20 mouse cellular contexts compared by ENCODE assay signal in genomic region chr5:54049145-54049733, GRCm38 (mm10). TPM values are rescaled to one million over a fixed set of nuclear protein-coding genes. Genes with fewer than 3 reads are reported as not detected.
DNase-seq lines count a peak whose midpoint lies in the region; ATAC-seq and TF ChIP-seq lines count a peak whose summit lies in the region.
"Had no signal": no experiment of that assay in that cellular context is flagged by ENCODE, and none has a peak within 500 bp of the region (broad histone marks: within the 10 kb centered on the region; RNA-seq: fewer than 3 reads in every experiment).

No protein-coding gene starts in this region.

- no peak overlapping the region for H3K4me3 ChIP-seq in kidney, embryonic 15.5 days (replicated peaks)
- H3K4me3 ChIP-seq in kidney, adult 2 months (ENCODE audit: insufficient read depth, low read depth, low read length): no peak overlapping the region
- H3K4me3 ChIP-seq: embryonic facial prominence, embryonic 12.5 days; heart, embryonic 15.5 days; liver, embryonic 13.5 days; lung, embryonic 15.5 days; midbrain, embryonic 13.5 days had no signal

- no peaks in the 10 kb centered on the region for H3K9me3 ChIP-seq in kidney, embryonic 15.5 days (replicated peaks)
- H3K9me3 ChIP-seq: embryonic facial prominence, embryonic 12.5 days; heart, embryonic 15.5 days; liver, embryonic 13.5 days; lung, embryonic 15.5 days; midbrain, embryonic 13.5 days had no signal

- H3K36me3 ChIP-seq in kidney, embryonic 15.5 days: no peaks in the 10 kb centered on the region
- H3K36me3 ChIP-seq in kidney, adult 2 months (ENCODE audit: control insufficient read depth, insufficient read depth, low read length): no peaks in the 10 kb centered on the region
- H3K36me3 ChIP-seq: embryonic facial prominence, embryonic 12.5 days; heart, embryonic 15.5 days; liver, embryonic 13.5 days; midbrain, embryonic 13.5 days had no signal

- no peak for TF ChIP-seq POLR2A in kidney, adult 2 months (IDR thresholded peaks at IDR 0.05; ENCODE audit: low read depth, low read length)

- no peak overlapping the region for H3K4me2 ChIP-seq in kidney, embryonic 15.5 days
- H3K4me2 ChIP-seq: embryonic facial prominence, embryonic 12.5 days; heart, embryonic 15.5 days; liver, embryonic 13.5 days; lung, embryonic 15.5 days; midbrain, embryonic 13.5 days had no signal

- H3K27me3 ChIP-seq in kidney, embryonic 15.5 days: no peaks in the 10 kb centered on the region
- no peaks in the 10 kb centered on the region for H3K27me3 ChIP-seq in kidney, adult 2 months (replicated peaks; ENCODE audit: control insufficient read depth, insufficient read depth, low read length)
- H3K27me3 ChIP-seq: embryonic facial prominence, embryonic 12.5 days; heart, embryonic 15.5 days; liver, embryonic 13.5 days; lung, embryonic 15.5 days; midbrain, embryonic 13.5 days had no signal

- DNase-seq in kidney, adult 2 months: no peak
- peak; percentile 47 for DNase-seq in embryo, embryonic 10 days (ENCODE audit: low spot score)
- DNase-seq in embryo, embryonic 9.5 days (ENCODE audit: extremely low spot score): peak; percentile 3
- peak; percentile 24 for DNase-seq in retina, embryonic 14.5 days (ENCODE audit: low spot score)
- no peak for DNase-seq in heart, postnatal 36 days
- DNase-seq in lung, postnatal 36 days: no peak
- DNase-seq: adrenal gland, adult 8-10 months; cerebellum, postnatal 10 days; gastrocnemius, postnatal 25 days; layer of hippocampus, postnatal 36 days; liver, embryonic 13.5 days; right cerebral cortex, postnatal 4 days had no signal

- intact Hi-C loops in heart, postnatal 36 days (cut with DNase I): no loop called here

- peak; percentile 71 for ATAC-seq in kidney, embryonic 15.5 days (replicated peaks; ENCODE audit: low FRiP score)
- ATAC-seq: forebrain, embryonic 14.5 days; midbrain, embryonic 13.5 days had no signal

- peaks cover 18% of the 10 kb centered on the region for H3K4me1 ChIP-seq in kidney, embryonic 15.5 days
- H3K4me1 ChIP-seq in kidney, adult 2 months (ENCODE audit: control insufficient read depth, insufficient read depth, low read length): peaks cover 20% of the 10 kb centered on the region
- H3K4me1 ChIP-seq: midbrain, embryonic 13.5 days had no signal

- no peak overlapping the region for H3K9ac ChIP-seq in kidney, embryonic 15.5 days
- H3K9ac ChIP-seq: embryonic facial prominence, embryonic 12.5 days; heart, embryonic 15.5 days; liver, embryonic 13.5 days; lung, embryonic 15.5 days; midbrain, embryonic 13.5 days had no signal

- peak overlapping the region; percentile 29; the same call in 1 of the 2 replicates for H3K27ac ChIP-seq in kidney, embryonic 15.5 days
- no peak overlapping the region for H3K27ac ChIP-seq in kidney, adult 2 months (ENCODE audit: insufficient read depth, low read depth, low read length)
- H3K27ac ChIP-seq: embryonic facial prominence, embryonic 12.5 days; heart, embryonic 15.5 days; kidney, postnatal 0 days; liver, embryonic 13.5 days; lung, embryonic 15.5 days; midbrain, embryonic 13.5 days; stomach, postnatal 0 days had no signal

- no peak for TF ChIP-seq CTCF in kidney, adult 2 months (conservative IDR thresholded peaks at IDR 0.05; ENCODE audit: insufficient read depth, insufficient read length, low read depth, low read length)

- whole genome bisulfite sequencing in kidney, embryonic 15.5 days: 37% methylated on average over 4 of the region's 4 CpGs
- WGBS in kidney, adult 2 months: 63% methylated on average over 4 of the region's 4 CpGs

RNA-seq across cellular contexts. Expression of gene Stim2, which starts 50.9 kb away (rescaled TPM):
- polyA plus RNA-seq in kidney, embryonic 15.5 days (2015; fragmentation: Nextera tagmentation; extraction: Ambion mirVana): 19.6 and 22.6 TPM in 2 replicates
- polyA plus RNA-seq in kidney, adult 2 months (2012; rRNA removed): 10.3 and 14.7 TPM in 2 replicates
- 10 to 100 TPM; 14.0 to 17.0 TPM for total RNA-seq in heart, postnatal 36 days (2021)

Comparison
In these comparisons a context has a peak if more than half of its experiments do, and no peak if none do; other contexts are left out.
1. DNase-seq: peak in embryo, embryonic 10 days (single experiment), embryo, embryonic 9.5 days (single experiment) and retina, embryonic 14.5 days (single experiment); none in kidney, adult 2 months (single experiment), heart, postnatal 36 days (0 of 2) and lung, postnatal 36 days (single experiment).